Mouse (Mus musculus): ENCODE measurements around the gene Bloc1s1.

Bloc1s1 gene

GRCm38 (mm10) chr10:128931441-128931840 is 7.6 kb upstream of the Bloc1s1 start:
- DNase-seq (ENCODE audit: low spot score), result no peak

GRCm38 (mm10) chr10:128929638-128930378 is 6.0 kb upstream of the Bloc1s1 start:
- no peak for DNase-seq (ENCODE audit: low spot score)

DNA sequence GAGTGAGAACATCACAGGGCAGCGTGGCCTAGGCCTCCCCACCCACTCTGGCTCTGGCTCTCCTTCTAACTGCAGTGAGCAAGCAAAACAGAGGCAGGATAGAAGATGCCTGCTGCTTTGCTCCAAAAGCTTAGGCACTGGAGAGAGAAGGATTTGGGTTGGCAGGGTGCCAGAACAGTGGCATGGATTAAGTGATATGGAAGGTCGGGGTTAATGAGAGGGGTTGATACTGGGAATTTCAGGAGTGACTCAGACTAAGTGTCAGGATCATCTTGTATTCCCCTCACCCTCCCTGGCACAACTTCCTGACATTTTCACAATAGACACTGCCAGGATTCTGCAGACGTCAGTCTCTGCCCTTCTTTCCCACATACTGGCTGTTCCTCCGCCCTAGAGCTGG is 4.5 kb upstream of the Bloc1s1 start:
- no peak for DNase-seq (ENCODE audit: low spot score)

DNA sequence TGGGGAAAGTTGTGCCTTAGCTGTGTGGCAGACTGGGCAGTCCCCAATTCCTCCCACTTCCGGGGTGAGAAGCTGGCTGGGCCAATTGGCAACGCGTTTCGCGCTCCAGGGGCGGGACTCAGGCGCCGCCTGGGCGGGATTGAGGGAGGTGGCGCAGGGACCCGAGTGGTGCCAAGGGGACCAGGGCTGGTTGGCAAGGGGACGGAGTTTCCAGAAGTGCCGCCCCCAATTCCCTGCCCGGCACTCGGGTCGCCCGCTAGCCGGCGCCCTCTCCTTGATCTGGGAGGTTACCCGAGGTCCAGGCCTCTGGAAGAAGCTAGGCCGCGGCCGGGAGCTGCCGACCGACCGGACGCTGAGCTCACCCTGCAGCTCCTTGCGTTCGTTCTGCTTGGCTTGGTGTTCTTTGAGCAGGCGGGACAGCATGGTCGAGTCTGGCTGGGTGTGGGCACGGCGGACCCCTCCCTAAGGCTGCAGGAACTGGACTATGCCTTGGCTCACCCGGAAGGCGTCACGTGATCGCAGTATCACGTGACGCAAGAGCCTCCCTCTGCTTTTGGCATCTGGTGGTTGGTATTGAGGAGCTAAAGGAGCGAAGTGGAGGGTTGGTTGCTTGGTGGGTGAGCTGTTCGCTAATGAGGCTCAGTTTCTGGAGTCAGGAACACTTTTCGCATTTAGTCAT is 683 bp downstream of the Bloc1s1 start:
- peak; percentile 96 for DNase-seq (ENCODE audit: low spot score)

GRCm38 (mm10) chr10:128922822-128923012 is 1.1 kb downstream of the Bloc1s1 start, which contains the start of gene Rdh5:
Rdh5 (minus strand) TSS chr10:128922888.
- no peak for DNase-seq (ENCODE audit: low spot score)

DNA sequence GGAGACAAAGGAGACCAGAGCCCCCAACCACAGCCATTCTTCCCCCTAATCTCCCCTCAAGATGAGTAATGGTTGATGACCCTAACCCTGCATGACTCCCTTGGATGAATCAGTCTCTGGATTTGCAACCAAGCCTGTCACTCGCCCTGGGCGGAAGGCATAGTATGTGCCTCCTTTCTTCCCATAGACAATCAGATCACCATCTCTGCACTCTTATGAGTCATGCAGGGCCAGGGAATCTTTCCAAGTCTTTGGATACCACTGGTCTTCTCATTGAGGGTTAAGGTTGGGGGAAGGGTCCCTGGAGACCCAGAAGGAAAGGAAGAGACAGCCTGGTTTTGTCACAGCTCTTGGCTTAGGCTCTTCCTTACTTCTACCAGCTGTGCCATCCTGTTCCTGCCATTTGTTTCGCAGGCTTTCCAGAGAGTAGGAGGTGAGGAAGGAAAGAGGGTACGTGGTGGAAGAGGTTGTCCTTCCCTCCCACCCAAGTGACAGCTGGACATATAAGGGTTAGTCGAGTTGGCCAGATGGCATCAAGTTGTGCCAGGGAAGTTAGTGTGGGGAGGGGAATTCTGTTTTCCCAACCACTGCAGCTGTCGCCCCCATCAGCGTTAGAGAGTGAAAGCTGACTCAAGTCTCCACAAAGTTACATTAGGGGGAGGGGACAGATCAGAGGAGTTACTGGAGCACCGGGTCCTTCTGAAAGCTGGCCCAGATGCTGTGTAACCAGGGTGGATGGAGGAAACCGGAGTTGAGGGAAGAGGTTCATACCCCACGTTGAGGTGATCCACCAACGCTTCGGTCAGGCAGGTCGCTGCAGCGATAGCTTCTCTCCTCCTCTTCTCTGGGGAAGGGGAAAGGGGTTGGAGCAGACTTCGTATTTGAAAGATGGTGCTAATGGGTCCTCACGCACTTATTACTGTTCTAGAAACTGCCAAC is 1.7 kb downstream of the Bloc1s1 start:
- no peak for DNase-seq (ENCODE audit: low spot score)

GRCm38 (mm10) chr10:128921251-128921650 is 2.6 kb downstream of the Bloc1s1 start:
- DNase-seq (ENCODE audit: low spot score), result no peak

DNA sequence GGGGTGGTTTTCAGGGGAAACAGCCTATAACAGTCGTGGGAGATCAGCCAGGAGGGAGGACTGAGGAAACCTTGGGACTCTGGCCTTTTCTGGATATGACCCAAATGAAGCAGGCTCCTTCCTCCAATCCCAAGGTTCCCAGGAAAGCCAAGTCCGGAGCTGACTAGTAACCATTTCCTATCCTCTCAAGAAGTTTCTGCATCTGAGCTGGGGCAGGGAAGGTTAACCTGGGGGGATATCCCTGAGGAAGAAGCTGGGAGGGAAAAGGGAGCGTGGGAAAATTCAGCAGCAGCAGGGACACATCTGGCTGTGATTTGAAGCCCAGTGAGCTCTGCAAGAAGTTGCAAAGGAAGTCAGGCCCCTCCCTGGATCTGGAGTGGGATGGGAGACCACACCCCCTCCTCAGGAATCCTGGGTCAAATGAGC is 3.1 kb downstream of the Bloc1s1 start:
- no peak for DNase-seq (ENCODE audit: low spot score)

- DNase-seq (ENCODE audit: low spot score), result no peak
These were observed 3.9 kb downstream of the Bloc1s1 start for GRCm38 (mm10) chr10:128919966-128920365.

GRCm38 (mm10) chr10:128919203-128919631 is 4.6 kb downstream of the Bloc1s1 start:
- no peak for DNase-seq (ENCODE audit: low spot score)

DNA sequence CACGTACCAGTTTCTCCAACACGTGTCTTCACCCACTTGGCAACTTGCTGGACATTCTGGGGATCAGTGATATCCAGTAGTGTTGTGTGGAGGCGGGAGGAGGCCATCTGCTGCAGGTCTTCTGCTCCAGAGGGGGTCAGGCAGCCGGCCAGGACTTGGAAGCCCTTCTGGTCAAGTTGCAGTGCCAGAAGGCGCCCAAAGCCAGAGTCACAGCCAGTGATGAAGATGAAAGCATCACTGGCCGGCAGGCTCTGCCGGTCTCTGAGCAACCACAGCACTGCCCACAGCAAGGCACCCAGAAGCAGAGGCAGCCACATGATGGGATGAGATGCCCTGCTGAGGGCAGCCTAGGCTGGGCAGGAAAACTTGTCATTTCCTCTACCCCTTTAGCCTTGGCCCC is 5.6 kb downstream of the Bloc1s1 start:
- no peak for DNase-seq (ENCODE audit: low spot score)

DNA sequence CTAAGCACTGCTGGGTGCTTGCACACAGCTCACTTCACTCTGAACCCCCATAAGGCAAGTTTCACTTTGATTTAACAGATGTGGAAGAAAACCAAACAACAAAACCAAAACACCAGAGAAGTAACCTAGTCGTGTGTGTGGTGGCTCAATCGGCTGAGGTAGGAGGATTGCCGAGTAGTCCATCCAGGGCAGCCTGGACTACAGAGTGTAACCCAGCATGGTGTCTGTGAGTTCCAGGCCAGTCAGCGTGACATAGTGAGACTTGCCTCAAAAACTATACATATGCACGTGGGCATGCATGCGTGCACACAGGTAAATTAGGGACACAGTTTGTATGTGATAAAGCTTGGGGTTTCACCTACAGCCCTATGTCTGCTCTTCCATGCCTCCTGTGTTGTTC is 6.4 kb downstream of the Bloc1s1 start:
- DNase-seq (ENCODE audit: low spot score), result no peak

GRCm38 (mm10) chr10:128916665-128917064 is 7.2 kb downstream of the Bloc1s1 start:
- DNase-seq (ENCODE audit: low spot score), result no peak

GRCm38 (mm10) chr10:128915550-128915949 is 8.3 kb downstream of the Bloc1s1 start:
- no peak for DNase-seq (ENCODE audit: low spot score)

DNA sequence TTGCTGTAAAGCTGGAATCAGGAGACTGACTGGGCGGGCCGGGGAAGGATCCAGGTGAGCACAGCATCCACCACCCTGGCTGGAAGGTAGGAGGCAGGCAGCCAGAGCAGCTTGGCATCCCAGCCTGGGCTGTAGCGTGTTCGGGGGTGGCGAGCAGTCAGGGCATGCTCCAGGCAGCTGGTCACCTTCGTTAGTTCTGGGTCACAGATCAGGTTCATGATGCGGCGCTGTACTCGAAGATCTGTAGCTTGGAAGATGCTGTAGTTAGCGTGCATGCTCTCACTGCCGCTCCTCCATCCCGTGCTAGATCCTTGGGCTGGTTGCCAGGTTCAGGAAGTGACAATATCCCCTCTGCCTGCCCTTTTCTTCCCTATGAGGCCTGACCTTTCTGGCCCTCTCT is 10.1 kb downstream of the Bloc1s1 start:
- no peak for DNase-seq (ENCODE audit: low spot score)

GRCm38 (mm10) chr10:128913219-128913618 is 10.6 kb downstream of the Bloc1s1 start:
- peak; percentile 65 for DNase-seq (ENCODE audit: low spot score)

DNA sequence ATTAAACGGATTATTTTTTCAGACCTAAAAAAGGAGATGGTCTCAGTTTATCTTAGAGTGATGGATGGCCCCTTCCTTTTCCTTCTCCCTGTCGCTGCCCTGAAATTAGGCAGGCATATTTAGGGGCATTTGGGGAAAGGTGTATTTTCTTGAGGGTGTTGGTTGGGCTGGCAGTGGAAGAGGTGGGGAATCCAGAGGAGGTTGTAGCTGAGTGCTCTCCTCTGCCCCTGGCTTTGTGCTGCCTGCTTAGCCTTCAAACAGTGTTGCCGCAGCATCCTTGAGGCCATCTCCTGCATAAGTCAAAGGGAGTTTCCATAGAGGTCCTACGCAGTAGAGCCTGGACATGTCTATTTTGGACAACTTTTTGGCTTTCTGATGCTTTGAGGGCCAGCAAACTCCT is 11.0 kb downstream of the Bloc1s1 start:
- no peak for DNase-seq (ENCODE audit: low spot score)

DNA sequence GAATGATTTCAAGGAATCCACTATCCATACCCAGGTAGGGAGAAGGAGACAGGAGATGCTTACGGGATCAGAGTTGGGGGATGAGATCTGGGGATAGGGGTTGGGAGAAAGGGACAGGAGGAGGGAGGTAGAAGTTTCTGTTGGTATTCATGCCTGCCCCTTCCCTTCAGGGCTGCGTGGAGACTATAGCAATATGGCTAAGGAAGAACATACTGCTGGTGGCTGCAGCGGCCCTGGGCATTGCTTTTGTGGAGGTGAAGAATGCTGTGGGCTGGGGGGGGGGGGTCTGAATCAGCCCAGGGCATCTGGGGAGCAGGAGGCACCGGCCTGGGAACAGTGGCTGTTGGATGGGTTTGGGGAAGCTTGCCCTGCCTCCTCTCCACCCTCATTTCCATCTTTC is 11.6 kb downstream of the Bloc1s1 start:
- DNase-seq (ENCODE audit: low spot score), result no peak

DNA sequence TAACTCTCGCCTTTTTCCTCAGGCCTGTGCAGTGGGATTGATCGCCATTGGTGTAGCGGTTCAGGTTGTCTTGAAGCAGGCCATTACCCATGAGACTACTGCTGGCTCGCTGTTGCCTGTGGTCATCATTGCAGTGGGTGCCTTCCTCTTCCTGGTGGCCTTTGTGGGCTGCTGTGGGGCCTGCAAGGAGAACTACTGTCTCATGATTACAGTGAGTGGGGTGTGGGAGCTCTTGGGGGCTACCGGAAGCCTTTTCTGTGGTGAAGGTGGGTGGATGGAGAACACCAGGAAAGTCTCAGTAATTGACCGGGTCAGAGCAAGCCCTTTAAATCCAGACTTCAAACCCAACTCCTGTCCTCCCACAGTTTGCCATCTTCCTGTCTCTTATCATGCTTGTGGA is 12.4 kb downstream of the Bloc1s1 start:
- no peak for DNase-seq (ENCODE audit: low spot score)

DNA sequence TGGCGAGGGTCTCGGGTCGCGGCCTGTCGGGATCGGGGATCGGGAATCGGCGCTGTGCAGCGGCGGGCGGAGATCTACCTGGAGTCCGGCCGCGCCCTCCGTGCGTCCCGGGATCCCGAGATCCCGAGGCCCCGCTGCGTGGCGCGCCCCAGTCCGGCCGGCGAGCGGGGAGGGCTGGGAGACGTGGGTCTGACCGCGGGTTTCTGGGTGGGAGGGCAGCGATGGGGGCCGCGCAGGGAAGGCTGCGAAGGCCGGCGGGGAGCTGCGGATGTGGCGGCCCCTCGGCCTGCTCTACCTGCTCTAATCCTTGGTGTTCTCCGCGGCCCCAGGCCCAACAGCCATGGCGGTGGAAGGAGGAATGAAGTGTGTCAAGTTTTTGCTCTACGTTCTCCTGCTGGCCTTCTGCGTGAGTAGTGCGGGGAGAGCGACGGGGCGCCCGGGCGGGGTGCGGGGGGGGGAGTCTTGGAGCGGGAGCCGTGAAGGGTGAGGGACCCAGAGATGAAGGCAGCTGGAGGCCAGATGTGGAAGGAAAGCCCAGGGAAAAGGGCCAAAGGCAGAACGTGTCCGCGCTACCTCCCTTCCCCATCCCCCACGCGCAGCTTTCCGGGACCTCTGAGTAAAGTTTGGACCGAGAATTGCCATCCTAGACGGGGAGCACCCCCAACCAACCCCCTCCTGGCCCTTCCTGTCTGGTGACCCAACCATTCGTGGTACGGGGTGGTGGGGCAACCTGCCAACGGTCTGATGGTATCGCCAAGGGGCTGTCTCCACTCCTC is 13.6 kb downstream of the Bloc1s1 start:
- DNase-seq (ENCODE audit: low spot score), result peak; percentile 55

DNA sequence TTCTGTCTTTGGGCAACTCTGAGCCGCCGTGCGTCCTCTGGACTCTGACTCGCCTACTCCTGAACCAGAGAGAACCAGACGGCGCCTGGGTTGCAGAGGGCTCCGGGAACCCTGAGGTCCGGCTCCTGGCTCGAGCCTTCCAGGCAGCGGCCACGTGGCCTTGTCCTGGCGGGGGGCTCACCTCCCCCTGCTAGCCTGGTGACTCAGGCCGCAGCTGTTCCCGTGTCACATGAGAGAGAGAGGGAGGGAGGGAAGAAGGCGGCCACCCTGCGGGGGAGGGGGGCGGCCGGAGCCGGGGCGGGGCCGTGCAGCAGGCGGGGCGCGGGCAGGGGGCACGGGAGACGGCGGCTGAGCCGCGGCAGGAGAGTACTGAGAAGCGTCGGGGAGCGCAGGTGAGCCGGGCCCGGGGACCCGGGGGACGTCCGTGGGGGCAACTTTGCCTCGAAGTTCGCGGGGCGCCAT is 14.2 kb downstream of the Bloc1s1 start:
- DNase-seq (ENCODE audit: low spot score), result peak; percentile 89
